Mouse (Mus musculus) ES-Bruce4 (cell line): ENCODE data around the gene Ankrd1. TPM values are rescaled to one million over a fixed set of nuclear protein-coding genes. Genes with fewer than 3 reads are reported as not detected.

Experiments
- H3K27ac ChIP-seq: 2 replicates; pipeline ENCODE4 v1.5.1; 2012; ENCODE audit warnings: low read length, inconsistent platforms; ENCODE audit not compliant: insufficient read depth
- H3K27me3 ChIP-seq: 2 replicates; pipeline ENCODE4 v1.6.1; 2012; ENCODE audit warnings: mild to moderate bottlenecking, low read length, inconsistent platforms; ENCODE audit not compliant: control insufficient read depth, poor library complexity, insufficient read depth, severe bottlenecking
- H3K36me3 ChIP-seq: 2 replicates; pipeline ENCODE4 v1.6.1; 2012; ENCODE audit warnings: inconsistent platforms, mild to moderate bottlenecking, low read length, moderate library complexity; ENCODE audit not compliant: control insufficient read depth, poor library complexity, insufficient read depth, severe bottlenecking
- H3K4me1 ChIP-seq: one replicate; pipeline ENCODE4 v1.8.1; 2011; ENCODE audit warnings: low read length; ENCODE audit not compliant: control insufficient read depth, insufficient read depth
- H3K4me3 ChIP-seq: 2 replicates; pipeline ENCODE4 v1.5.1; 2011; ENCODE audit warnings: low read depth, mild to moderate bottlenecking, low read length
- H3K9ac ChIP-seq: 2 replicates; pipeline ENCODE4 v1.6.1; 2012; ENCODE audit warnings: low read depth, mild to moderate bottlenecking, inconsistent platforms; ENCODE audit not compliant: poor library complexity, severe bottlenecking
- H3K9me3 ChIP-seq: replicated peaks from 2 replicates; pipeline ENCODE4 v1.6.1; 2012; ENCODE audit warnings: mild to moderate bottlenecking, low read length, inconsistent platforms; ENCODE audit not compliant: control insufficient read depth, poor library complexity, insufficient read depth, severe bottlenecking
- CTCF ChIP-seq: IDR thresholded peaks from one replicate; pipeline ENCODE4 v1.8.1; 2011; ENCODE audit warnings: low read depth, low read length
- EP300 ChIP-seq: IDR thresholded peaks from 2 replicates; pipeline ENCODE4 v1.6.1; 2011; ENCODE audit warnings: low read depth, low read length; ENCODE audit not compliant: insufficient read depth
- POLR2A ChIP-seq: IDR thresholded peaks from one replicate; pipeline ENCODE4 v1.8.1; 2011; ENCODE audit warnings: low read length; ENCODE audit not compliant: insufficient read depth
- polyA plus RNA-seq: library from polyadenylated mRNA; stranded (reverse); fragments of >200 nt; gene quantifications from 2 replicates; pipeline ENCODE4 v1.2.4, GENCODE M21; 2011; ENCODE audit warnings: low read depth; ENCODE audit not compliant: missing spikeins, insufficient read depth, insufficient read length

Gene Ankrd1
- 8.7 and 10.0 TPM in 2 replicates for polyA plus RNA-seq

- H3K27ac ChIP-seq = no peak within 1 kb of the TSS
- TF ChIP-seq POLR2A = no peak
- no peak for TF ChIP-seq CTCF
- TF ChIP-seq EP300 = no peak
These were observed at the start of gene Ankrd1 for GRCm38 (mm10) chr19:36119783-36120471. TSS of gene Ankrd1 (minus strand) at chr19:36120099.

GRCm38 (mm10) chr19:36169101-36169500 lies 49.2 kb upstream of the Ankrd1 start:
- Histone ChIP-seq H3K27ac (no peak overlapping the region), H3K9me3 (no peaks in the 10 kb centered on the region), H3K27me3 (no peaks in the 10 kb centered on the region), H3K4me1 (no peaks in the 10 kb centered on the region), H3K36me3 (no peaks in the 10 kb centered on the region), H3K9ac (no peak overlapping the region), H3K4me3 (no peak overlapping the region)
- TF ChIP-seq EP300 (no peak), POLR2A (no peak), CTCF (no peak)

More at GRCm38 (mm10) chr19:36119783-36120471, at the start of gene Ankrd1:
- H3K9ac ChIP-seq = no peak within 1 kb of the TSS
- no peaks in the 10 kb centered on the region for H3K36me3 ChIP-seq
- peaks cover 14% of the 10 kb centered on the region for H3K9me3 ChIP-seq
- H3K27me3 ChIP-seq = no peaks in the 10 kb centered on the region
- H3K4me3 ChIP-seq = no peak within 1 kb of the TSS
- H3K4me1 ChIP-seq = no peaks in the 10 kb centered on the region

GRCm38 (mm10) chr19:36168121-36168520 lies 48.2 kb upstream of the Ankrd1 start:
- no peak overlapping the region for H3K4me3 ChIP-seq
- TF ChIP-seq EP300 = no peak
- no peak for TF ChIP-seq CTCF
- TF ChIP-seq POLR2A = no peak
- no peak overlapping the region for H3K27ac ChIP-seq

GRCm38 (mm10) chr19:36167291-36167896 lies 47.5 kb upstream of the Ankrd1 start:
- no peaks in the 10 kb centered on the region for H3K27me3 ChIP-seq
- no peaks in the 10 kb centered on the region for H3K36me3 ChIP-seq
- no peaks in the 10 kb centered on the region for H3K4me1 ChIP-seq
- no peak overlapping the region for H3K4me3 ChIP-seq
- no peak for TF ChIP-seq EP300
- TF ChIP-seq POLR2A = no peak
- no peak for TF ChIP-seq CTCF
- no peak overlapping the region for H3K9ac ChIP-seq
- H3K27ac ChIP-seq = no peak overlapping the region
- H3K9me3 ChIP-seq = no peaks in the 10 kb centered on the region

More at GRCm38 (mm10) chr19:36168121-36168520, 48.2 kb upstream of the Ankrd1 start:
- Histone ChIP-seq H3K36me3 (no peaks in the 10 kb centered on the region), H3K27me3 (no peaks in the 10 kb centered on the region), H3K9ac (no peak overlapping the region), H3K4me1 (no peaks in the 10 kb centered on the region), H3K9me3 (no peaks in the 10 kb centered on the region)

- no peak overlapping the region for H3K4me3 ChIP-seq
- H3K9me3 ChIP-seq = no peaks in the 10 kb centered on the region
- no peak overlapping the region for H3K9ac ChIP-seq
- H3K36me3 ChIP-seq = no peaks in the 10 kb centered on the region
- no peak overlapping the region for H3K27ac ChIP-seq
- H3K27me3 ChIP-seq = no peaks in the 10 kb centered on the region
- H3K4me1 ChIP-seq = no peaks in the 10 kb centered on the region
- TF ChIP-seq POLR2A = no peak
- no peak for TF ChIP-seq EP300
- no peak for TF ChIP-seq CTCF
These were observed 46.7 kb upstream of the Ankrd1 start for GRCm38 (mm10) chr19:36166401-36167160.

DNA sequence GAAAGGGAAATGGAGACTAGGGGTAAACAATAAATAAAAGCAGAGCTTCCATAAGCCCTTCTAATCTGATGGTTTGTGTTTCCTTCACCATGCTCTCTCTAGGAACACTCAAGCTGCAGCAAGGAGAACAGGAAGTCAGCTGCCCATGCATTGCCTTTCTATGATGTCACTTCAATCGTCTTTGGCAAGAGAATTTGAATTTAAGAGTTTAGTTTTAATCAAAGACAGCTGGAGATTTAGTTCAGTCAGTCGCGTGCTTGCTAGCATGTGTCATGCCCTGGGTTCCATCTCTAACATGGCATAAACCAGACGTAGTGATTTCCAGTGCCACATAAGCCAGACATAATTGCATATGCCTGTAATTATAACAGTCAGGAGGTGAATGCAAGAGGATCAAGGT lies 45.5 kb upstream of the Ankrd1 start:
- H3K36me3 ChIP-seq = no peaks in the 10 kb centered on the region
- no peaks in the 10 kb centered on the region for H3K27me3 ChIP-seq
- no peak overlapping the region for H3K4me3 ChIP-seq
- no peak overlapping the region for H3K27ac ChIP-seq
- no peak overlapping the region for H3K9ac ChIP-seq
- no peaks in the 10 kb centered on the region for H3K4me1 ChIP-seq
- no peaks in the 10 kb centered on the region for H3K9me3 ChIP-seq
- TF ChIP-seq POLR2A = no peak
- no peak for TF ChIP-seq EP300
